Mouse (Mus musculus): ENCODE measurements around the gene Dusp1. TPM values are rescaled to one million over a fixed set of nuclear protein-coding genes. Genes with fewer than 3 reads are reported as not detected.

The Dusp1 gene
- polyA plus RNA-seq, 1 experiment from 2014 or later: 36.9 TPM

DNA sequence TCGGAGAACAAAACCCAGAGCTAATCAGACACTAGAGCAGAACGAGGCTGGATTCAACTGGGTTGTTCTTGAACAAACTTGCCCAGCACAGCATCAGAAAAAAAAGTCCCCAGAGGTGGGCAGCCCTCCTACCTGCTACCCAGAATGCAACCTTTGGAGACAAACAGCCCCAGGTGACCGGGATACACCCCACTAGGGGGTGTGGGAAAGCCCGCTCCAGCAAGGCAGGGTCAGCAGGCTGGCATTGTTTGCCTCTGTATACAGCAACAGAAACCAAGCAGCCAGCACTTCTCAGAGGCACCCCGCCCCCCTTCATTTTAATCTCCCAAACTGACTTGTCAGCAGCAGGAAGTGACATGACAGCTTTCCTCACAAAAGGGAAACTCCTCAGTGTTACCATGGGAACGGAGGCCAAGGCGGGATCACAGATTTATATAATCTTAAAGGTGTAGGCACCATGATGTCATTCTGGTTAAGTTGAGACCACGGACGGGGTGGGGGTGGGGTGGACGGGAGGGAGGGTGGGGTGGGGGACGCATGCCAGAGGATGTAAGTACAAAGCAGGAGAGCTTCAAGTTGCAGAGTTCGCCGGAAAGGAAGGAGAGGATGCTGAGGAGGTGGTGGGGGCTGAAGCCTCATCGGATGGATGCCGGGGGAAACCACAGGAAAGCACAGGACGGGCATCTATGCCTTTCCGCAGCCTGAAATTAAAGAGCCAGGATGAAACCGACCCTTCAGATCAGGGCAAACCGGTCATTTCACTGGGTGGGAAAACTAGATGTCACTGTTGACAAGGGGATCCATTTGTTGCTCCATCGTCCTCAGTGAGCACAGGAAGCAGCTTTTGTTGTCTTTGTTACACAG is 58.9 kb downstream of the Dusp1 start:
- ATAC-seq (ENCODE audit: insufficient number of reproducible peaks, insufficient read depth, low FRiP score, low read depth): peak; percentile 37; the same call in 1 of the 2 replicates
- H3K9me3 ChIP-seq (ENCODE audit: control insufficient read depth, low read length): no peaks in the 10 kb centered on the region
- 6% methylated on average over 20 of the region's 20 CpGs for WGBS
- H3K36me3 ChIP-seq (ENCODE audit: control insufficient read depth, insufficient read depth, low read length): peaks cover 26% of the 10 kb centered on the region
- peak overlapping the region; percentile 86 to 99 for H3K27ac ChIP-seq (replicated peaks in 1 of 2; ENCODE audit: control insufficient read depth in 1 of 2, insufficient read depth in 1 of 2, low read depth in 2 of 2, low read length in 2 of 2)
- H3K4me3 ChIP-seq (ENCODE audit: control insufficient read depth in 1 of 2, insufficient read depth in 1 of 2, low read depth in 1 of 2, low read length in 2 of 2): peak overlapping the region; percentile 5 to 15; a peak in 1 of 4 replicates
- H3K4me1 ChIP-seq (ENCODE audit: control insufficient read depth in 2 of 2, insufficient read depth in 2 of 2, low read length in 2 of 2): peaks cover 41 to 62% of the 10 kb centered on the region in 2 experiments
- H3K4me2 ChIP-seq (ENCODE audit: low read length): peak overlapping the region; percentile 95
- no peaks in the 10 kb centered on the region for H3K27me3 ChIP-seq (ENCODE audit: control insufficient read depth, insufficient read depth, low read length)
- peak overlapping the region; percentile 65 for H3K9ac ChIP-seq (ENCODE audit: low read length)

DNA sequence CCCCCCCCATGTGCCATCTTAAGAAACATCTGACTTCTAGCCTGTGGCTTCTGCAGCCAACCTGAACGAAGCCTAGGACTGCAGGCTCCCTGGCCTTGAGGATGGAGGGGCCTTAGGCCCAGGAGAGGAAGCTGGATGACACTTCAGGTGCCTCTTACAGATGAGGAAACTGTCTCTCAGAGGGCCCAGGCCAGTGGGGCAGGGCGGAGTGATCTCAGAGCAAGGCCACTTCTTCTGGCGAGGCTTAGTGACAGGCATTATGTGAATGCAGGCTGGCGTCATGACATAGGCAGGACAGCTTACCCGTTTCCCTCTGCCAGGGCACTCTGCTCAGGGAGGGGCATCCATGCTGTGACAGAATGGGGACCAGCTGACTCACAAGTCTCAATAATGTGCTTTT is 60.1 kb downstream of the Dusp1 start:
- no peaks in the 10 kb centered on the region for H3K27me3 ChIP-seq (ENCODE audit: control insufficient read depth, insufficient read depth, low read length)
- no peak overlapping the region for H3K9ac ChIP-seq (ENCODE audit: low read length)
- ATAC-seq (ENCODE audit: insufficient number of reproducible peaks, insufficient read depth, low FRiP score, low read depth): no peak
- peaks cover 46 to 68% of the 10 kb centered on the region in 2 experiments for H3K4me1 ChIP-seq (ENCODE audit: control insufficient read depth in 2 of 2, insufficient read depth in 2 of 2, low read length in 2 of 2)
- no peak overlapping the region for H3K4me2 ChIP-seq (ENCODE audit: low read length)
- H3K9me3 ChIP-seq (ENCODE audit: control insufficient read depth, low read length): no peaks in the 10 kb centered on the region
- no peak overlapping the region for H3K4me3 ChIP-seq (ENCODE audit: control insufficient read depth in 1 of 2, insufficient read depth in 1 of 2, low read depth in 1 of 2, low read length in 2 of 2)
- no peak overlapping the region for H3K27ac ChIP-seq (replicated peaks in 1 of 2; ENCODE audit: control insufficient read depth in 1 of 2, insufficient read depth in 1 of 2, low read depth in 2 of 2, low read length in 2 of 2)
- H3K36me3 ChIP-seq (ENCODE audit: control insufficient read depth, insufficient read depth, low read length): peaks cover 23% of the 10 kb centered on the region
- 95% methylated on average over 5 of the region's 5 CpGs for WGBS

DNA sequence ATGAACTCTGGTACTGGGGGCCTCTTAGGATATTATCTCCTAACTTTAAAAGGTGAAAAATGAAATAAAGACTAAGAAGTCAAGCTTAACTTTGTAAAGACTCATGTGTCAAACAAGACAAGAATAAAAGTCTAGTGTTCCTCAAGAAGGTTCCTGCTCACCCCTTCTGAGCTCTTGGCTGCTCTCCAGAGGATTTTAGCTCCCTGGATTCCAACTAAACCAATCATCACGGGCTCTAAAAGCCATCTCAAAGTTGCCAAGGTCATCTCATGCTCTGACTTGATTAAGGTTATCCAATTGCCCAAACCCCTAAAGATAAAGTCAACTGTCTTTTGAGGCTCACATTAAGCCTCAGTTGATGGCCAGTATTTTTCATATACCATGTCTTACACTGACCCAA is 63.3 kb downstream of the Dusp1 start:
- no peaks in the 10 kb centered on the region for H3K27me3 ChIP-seq (ENCODE audit: control insufficient read depth, insufficient read depth, low read length)
- 14% methylated on average over 1 of the region's 1 CpGs for WGBS
- no peak overlapping the region for H3K9ac ChIP-seq (ENCODE audit: low read length)
- H3K4me2 ChIP-seq (ENCODE audit: low read length): no peak overlapping the region
- H3K36me3 ChIP-seq (ENCODE audit: control insufficient read depth, insufficient read depth, low read length): no peaks in the 10 kb centered on the region
- H3K4me3 ChIP-seq (ENCODE audit: control insufficient read depth in 1 of 2, insufficient read depth in 1 of 2, low read depth in 1 of 2, low read length in 2 of 2): no peak overlapping the region
- no peaks in the 10 kb centered on the region for H3K9me3 ChIP-seq (ENCODE audit: control insufficient read depth, low read length)
- no peak for ATAC-seq (ENCODE audit: insufficient number of reproducible peaks, insufficient read depth, low FRiP score, low read depth)
- H3K27ac ChIP-seq (replicated peaks in 1 of 2; ENCODE audit: control insufficient read depth in 1 of 2, insufficient read depth in 1 of 2, low read depth in 2 of 2, low read length in 2 of 2): peak overlapping the region in 1 of 2 experiments; percentile 64; a peak in 2 of 4 replicates
- peaks cover 21 to 36% of the 10 kb centered on the region in 2 experiments for H3K4me1 ChIP-seq (ENCODE audit: control insufficient read depth in 2 of 2, insufficient read depth in 2 of 2, low read length in 2 of 2)

DNA sequence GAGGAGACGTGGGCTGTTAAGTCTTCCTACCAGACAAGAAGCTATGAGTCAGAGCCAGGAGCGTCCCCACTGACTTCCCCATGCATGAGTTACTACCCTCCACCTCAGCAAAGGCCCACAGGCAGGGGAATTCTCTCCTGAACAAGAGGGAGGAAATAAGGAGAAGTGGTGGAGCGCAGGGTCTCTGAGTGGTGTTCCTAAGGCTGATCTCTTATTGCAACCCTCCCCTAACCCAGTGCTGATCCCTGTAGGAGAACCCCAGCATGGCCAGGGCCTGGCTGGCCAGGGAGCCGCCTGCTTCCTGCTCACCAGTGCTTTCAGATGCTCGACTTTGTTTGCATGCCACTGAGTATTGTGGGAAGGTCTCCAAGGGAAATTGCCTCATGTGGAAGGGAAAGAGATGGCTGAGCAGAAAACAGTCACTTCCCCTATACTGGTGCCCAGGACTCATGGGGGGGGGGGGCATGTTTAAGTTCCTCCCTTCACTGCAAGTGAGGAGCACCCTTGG is 64.5 kb downstream of the Dusp1 start:
- H3K9me3 ChIP-seq (ENCODE audit: control insufficient read depth, low read length): peaks cover 11% of the 10 kb centered on the region
- H3K27ac ChIP-seq (replicated peaks in 1 of 2; ENCODE audit: control insufficient read depth in 1 of 2, insufficient read depth in 1 of 2, low read depth in 2 of 2, low read length in 2 of 2): peak overlapping the region; percentile 58 to 64
- H3K4me1 ChIP-seq (ENCODE audit: control insufficient read depth in 2 of 2, insufficient read depth in 2 of 2, low read length in 2 of 2): peaks cover 12 to 25% of the 10 kb centered on the region in 2 experiments
- no peak overlapping the region for H3K4me3 ChIP-seq (ENCODE audit: control insufficient read depth in 1 of 2, insufficient read depth in 1 of 2, low read depth in 1 of 2, low read length in 2 of 2)
- peak; percentile 42; the same call in 1 of the 2 replicates for ATAC-seq (ENCODE audit: insufficient number of reproducible peaks, insufficient read depth, low FRiP score, low read depth)
- H3K4me2 ChIP-seq (ENCODE audit: low read length): no peak overlapping the region
- no peaks in the 10 kb centered on the region for H3K36me3 ChIP-seq (ENCODE audit: control insufficient read depth, insufficient read depth, low read length)
- no peaks in the 10 kb centered on the region for H3K27me3 ChIP-seq (ENCODE audit: control insufficient read depth, insufficient read depth, low read length)
- WGBS: 51% methylated on average over 5 of the region's 5 CpGs
- no peak overlapping the region for H3K9ac ChIP-seq (ENCODE audit: low read length)

DNA sequence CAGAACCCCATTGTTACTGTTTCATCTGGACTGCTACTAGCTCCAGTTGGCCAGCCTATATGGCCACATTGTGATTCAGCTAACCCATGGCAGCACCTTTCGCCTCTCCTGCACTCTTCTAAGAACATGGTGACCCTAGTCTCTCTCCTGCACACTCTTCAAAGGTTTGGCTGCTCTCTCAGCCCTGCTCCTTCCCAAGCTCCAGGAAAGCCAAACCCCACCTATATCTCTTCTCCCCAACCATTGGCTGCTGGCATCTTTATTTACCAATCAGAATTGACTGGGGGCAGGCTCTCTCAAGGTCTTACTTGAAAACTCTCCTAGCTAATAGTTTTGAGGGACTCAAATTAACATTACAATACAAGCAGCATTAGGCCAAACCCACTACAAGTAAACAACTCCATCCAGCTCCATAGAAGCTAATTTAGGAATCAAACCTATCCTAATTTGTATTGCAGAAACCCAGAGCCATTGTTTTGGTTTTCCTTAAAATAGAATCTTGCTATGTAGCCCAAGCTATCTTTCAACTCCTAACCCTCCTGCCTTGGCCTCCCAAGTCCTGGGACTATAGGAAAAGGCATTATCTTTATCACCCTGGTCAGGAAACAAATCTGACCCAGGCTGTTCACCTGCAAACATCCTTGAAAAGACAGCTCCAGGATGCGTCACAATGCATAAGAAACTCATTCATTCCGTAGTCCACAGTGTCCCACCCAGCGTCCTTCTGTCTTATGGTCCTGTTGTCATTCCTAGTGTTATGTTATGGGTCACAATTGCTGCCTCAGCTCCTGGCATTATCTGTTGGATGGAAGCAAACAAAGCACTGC is 67.1 kb downstream of the Dusp1 start:
- 80% methylated on average over 4 of the region's 4 CpGs for WGBS
- peaks cover 16% of the 10 kb centered on the region for H3K9me3 ChIP-seq (ENCODE audit: control insufficient read depth, low read length)
- H3K4me2 ChIP-seq (ENCODE audit: low read length): no peak overlapping the region
- no peak overlapping the region for H3K4me3 ChIP-seq (ENCODE audit: control insufficient read depth in 1 of 2, insufficient read depth in 1 of 2, low read depth in 1 of 2, low read length in 2 of 2)
- H3K27ac ChIP-seq (replicated peaks in 1 of 2; ENCODE audit: control insufficient read depth in 1 of 2, insufficient read depth in 1 of 2, low read depth in 2 of 2, low read length in 2 of 2): no peak overlapping the region
- no peak overlapping the region for H3K9ac ChIP-seq (ENCODE audit: low read length)
- ATAC-seq (ENCODE audit: insufficient number of reproducible peaks, insufficient read depth, low FRiP score, low read depth): no peak
- H3K27me3 ChIP-seq (ENCODE audit: control insufficient read depth, insufficient read depth, low read length): no peaks in the 10 kb centered on the region
- H3K4me1 ChIP-seq (ENCODE audit: control insufficient read depth in 2 of 2, insufficient read depth in 2 of 2, low read length in 2 of 2): peaks cover 21 to 38% of the 10 kb centered on the region in 2 experiments
- no peaks in the 10 kb centered on the region for H3K36me3 ChIP-seq (ENCODE audit: control insufficient read depth, insufficient read depth, low read length)

DNA sequence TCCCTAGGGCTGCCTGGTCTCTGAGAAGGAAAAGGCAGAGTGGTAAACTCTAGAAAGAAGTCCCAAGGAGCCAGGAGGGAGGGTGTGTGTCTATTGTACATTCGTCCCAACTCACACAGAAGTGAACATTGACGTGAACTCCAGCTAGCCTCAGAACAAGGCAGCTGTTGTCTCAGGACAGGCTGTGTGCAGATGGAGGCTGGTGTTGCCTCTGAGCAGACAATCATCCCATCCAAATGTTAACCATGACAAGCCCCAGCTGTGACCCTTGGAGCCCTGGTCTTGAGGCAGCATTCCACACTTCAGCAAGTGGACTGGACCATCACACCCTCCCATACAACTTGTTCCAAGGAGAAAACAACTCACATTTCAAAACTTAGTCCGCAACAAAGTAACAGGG is 69.7 kb downstream of the Dusp1 start:
- 87% methylated on average over 3 of the region's 3 CpGs for WGBS
- peak overlapping the region in 1 of 2 experiments; percentile 85; a peak in 2 of 4 replicates for H3K27ac ChIP-seq (replicated peaks in 1 of 2; ENCODE audit: control insufficient read depth in 1 of 2, insufficient read depth in 1 of 2, low read depth in 2 of 2, low read length in 2 of 2)
- no peaks in the 10 kb centered on the region for H3K36me3 ChIP-seq (ENCODE audit: control insufficient read depth, insufficient read depth, low read length)
- H3K4me1 ChIP-seq (ENCODE audit: control insufficient read depth in 2 of 2, insufficient read depth in 2 of 2, low read length in 2 of 2): peaks cover 33 to 44% of the 10 kb centered on the region in 2 experiments
- no peak for ATAC-seq (ENCODE audit: insufficient number of reproducible peaks, insufficient read depth, low FRiP score, low read depth)
- no peaks in the 10 kb centered on the region for H3K27me3 ChIP-seq (ENCODE audit: control insufficient read depth, insufficient read depth, low read length)
- H3K9ac ChIP-seq (ENCODE audit: low read length): no peak overlapping the region
- no peak overlapping the region for H3K4me3 ChIP-seq (ENCODE audit: control insufficient read depth in 1 of 2, insufficient read depth in 1 of 2, low read depth in 1 of 2, low read length in 2 of 2)
- H3K9me3 ChIP-seq (ENCODE audit: control insufficient read depth, low read length): peaks cover 16% of the 10 kb centered on the region
- H3K4me2 ChIP-seq (ENCODE audit: low read length): no peak overlapping the region

DNA sequence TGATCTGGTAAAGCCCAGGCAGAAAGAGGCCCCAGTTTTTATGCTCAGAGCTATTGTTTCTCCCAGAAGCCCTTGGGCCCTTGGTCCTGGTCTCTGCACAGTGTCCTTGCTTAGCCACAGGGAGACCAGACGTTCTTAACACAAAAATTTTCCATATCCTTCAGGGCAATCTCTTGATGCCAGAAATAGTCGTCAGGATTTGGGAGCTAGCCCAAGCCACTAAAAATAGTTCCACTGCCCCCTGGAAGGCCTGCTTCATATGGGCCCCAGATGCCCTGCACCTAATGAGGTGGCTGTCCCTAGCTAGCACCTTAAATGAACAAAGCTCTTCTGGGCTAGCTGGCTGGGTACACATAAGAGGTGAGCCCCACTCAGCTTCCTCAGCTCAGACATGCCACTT is 71.0 kb downstream of the Dusp1 start:
- ATAC-seq (ENCODE audit: insufficient number of reproducible peaks, insufficient read depth, low FRiP score, low read depth): peak; percentile 68
- Histone ChIP-seq H3K36me3 (ENCODE audit: control insufficient read depth, insufficient read depth, low read length) (no peaks in the 10 kb centered on the region), H3K4me3 (ENCODE audit: control insufficient read depth in 1 of 2, insufficient read depth in 1 of 2, low read depth in 1 of 2, low read length in 2 of 2) (no peak overlapping the region), H3K9me3 (ENCODE audit: control insufficient read depth, low read length) (peaks cover 16% of the 10 kb centered on the region), H3K4me2 (ENCODE audit: low read length) (peak overlapping the region; percentile 32; the same call in 1 of the 2 replicates), H3K27me3 (ENCODE audit: control insufficient read depth, insufficient read depth, low read length) (no peaks in the 10 kb centered on the region), H3K9ac (ENCODE audit: low read length) (no peak overlapping the region), H3K27ac (replicated peaks in 1 of 2; ENCODE audit: control insufficient read depth in 1 of 2, insufficient read depth in 1 of 2, low read depth in 2 of 2, low read length in 2 of 2) (peak overlapping the region; percentile 75 to 85), H3K4me1 (ENCODE audit: control insufficient read depth in 2 of 2, insufficient read depth in 2 of 2, low read length in 2 of 2) (peaks cover 31 to 44% of the 10 kb centered on the region in 2 experiments)
- WGBS: 6% methylated on average over 2 of the region's 2 CpGs

All from heart, embryonic 14.5 days (tissue).